Mouse (Mus musculus) intestine, embryonic 15.5 days (tissue): ENCODE data around the gene Camsap3. TPM values are rescaled to one million over a fixed set of nuclear protein-coding genes. Genes with fewer than 3 reads are reported as not detected.

Source experiments
- ATAC-seq: fragments of 200-750 bp; cut with Nextera tagmentation; 2 replicates; pipeline ENCODE4 v1.8.0; 2017; ENCODE audit warnings: moderate TSS enrichment, moderate library complexity
- H3K27ac ChIP-seq: fragments of 300-500 bp; sonication (generic); 2 replicates; pipeline ENCODE4 v1.5.1; 2015; ENCODE audit warnings: mild to moderate bottlenecking, inconsistent platforms
- H3K27me3 ChIP-seq: fragments of 300-500 bp; sonication (generic); replicated peaks from 2 replicates; pipeline ENCODE4 v1.6.1; 2015; ENCODE audit warnings: inconsistent platforms
- H3K36me3 ChIP-seq: fragments of 300-500 bp; sonication (generic); 2 replicates; pipeline ENCODE4 v1.6.1; 2015; ENCODE audit warnings: inconsistent platforms
- H3K4me1 ChIP-seq: fragments of 300-500 bp; sonication (generic); replicated peaks from 2 replicates; pipeline ENCODE4 v1.6.1; 2015; ENCODE audit warnings: inconsistent platforms
- H3K4me2 ChIP-seq: fragments of 300-500 bp; sonication (generic); replicated peaks from 2 replicates; pipeline ENCODE4 v1.6.1; 2015; ENCODE audit warnings: mild to moderate bottlenecking, inconsistent platforms
- H3K4me3 ChIP-seq: fragments of 300-500 bp; sonication (generic); replicated peaks from 2 replicates; pipeline ENCODE4 v1.5.1; 2015; ENCODE audit warnings: inconsistent platforms
- H3K9ac ChIP-seq: fragments of 300-500 bp; sonication (generic); 2 replicates; pipeline ENCODE4 v1.6.1; 2015; ENCODE audit warnings: inconsistent platforms
- H3K9me3 ChIP-seq: fragments of 300-500 bp; sonication (generic); 2 replicates; pipeline ENCODE4 v1.6.1; 2016; ENCODE audit warnings: inconsistent platforms
- WGBS: fragments of 180-500 bp; shearing (Covaris S2); methylation state at CpG from one replicate; pipeline ENCODE4 v1.1.7; 2015; 5-methylcytosine and 5-hydroxymethylcytosine counted together
- polyA plus RNA-seq: library from polyadenylated mRNA; unstranded; fragments of >200 nt; fragmentation: Nextera tagmentation; extraction: Ambion mirVana; gene quantifications from 2 replicates; pipeline ENCODE4 v1.2.1, GENCODE M21; 2015

The Camsap3 gene
- polyA plus RNA-seq, 1 experiment from 2014 or later, result 21.0 TPM

- H3K27me3 ChIP-seq, result no peaks in the 10 kb centered on the region
- no peak overlapping the region for H3K9ac ChIP-seq
- H3K4me1 ChIP-seq, result peaks cover 5% of the 10 kb centered on the region; the same call in 1 of the 2 replicates
- peaks cover 47% of the 10 kb centered on the region for H3K36me3 ChIP-seq
- no peak for ATAC-seq
- no peak overlapping the region for H3K27ac ChIP-seq
- H3K9me3 ChIP-seq, result no peaks in the 10 kb centered on the region
- no peak overlapping the region for H3K4me2 ChIP-seq
- no peak overlapping the region for H3K4me3 ChIP-seq
- 86% methylated on average over 7 of the region's 7 CpGs for WGBS
Observed at GRCm38 (mm10) chr8:3607822-3608221, 20.7 kb downstream of the Camsap3 start.

GRCm38 (mm10) chr8:3609046-3609815 lies 22.1 kb downstream of the Camsap3 start:
- no peaks in the 10 kb centered on the region for H3K27me3 ChIP-seq
- H3K4me3 ChIP-seq, result no peak overlapping the region
- H3K27ac ChIP-seq, result no peak overlapping the region
- 78% methylated on average over 12 of the region's 12 CpGs for WGBS
- peaks cover 53% of the 10 kb centered on the region for H3K36me3 ChIP-seq
- H3K4me2 ChIP-seq, result no peak overlapping the region
- peaks cover 5% of the 10 kb centered on the region; the same call in 1 of the 2 replicates for H3K4me1 ChIP-seq
- no peaks in the 10 kb centered on the region for H3K9me3 ChIP-seq
- ATAC-seq, result peak; percentile 15; the same call in 1 of the 2 replicates
- H3K9ac ChIP-seq, result no peak overlapping the region

GRCm38 (mm10) chr8:3609816-3610150 lies 22.7 kb downstream of the Camsap3 start:
- Histone ChIP-seq H3K4me1 (peaks cover 5% of the 10 kb centered on the region; the same call in 1 of the 2 replicates), H3K27me3 (no peaks in the 10 kb centered on the region), H3K9ac (no peak overlapping the region), H3K4me3 (no peak overlapping the region), H3K27ac (no peak overlapping the region), H3K9me3 (no peaks in the 10 kb centered on the region), H3K4me2 (no peak overlapping the region), H3K36me3 (peaks cover 57% of the 10 kb centered on the region)
- WGBS, result 68% methylated on average over 6 of the region's 6 CpGs
- ATAC-seq, result peak; percentile 16; the same call in 1 of the 2 replicates

GRCm38 (mm10) chr8:3621199-3621970 lies 34.3 kb downstream of the Camsap3 start, which contains the start of the genes Xab2 and Pet100:
Gene Xab2 (minus strand): TSS chr8:3621316.
Gene Pet100 (plus strand): TSS chr8:3621548.
- ATAC-seq, result peak; percentile 99
- Histone ChIP-seq H3K36me3 (peaks cover 9% of the 10 kb centered on the region), H3K27me3 (no peaks in the 10 kb centered on the region), H3K9ac (peak within 1 kb of the TSS; percentile 69), H3K9me3 (no peaks in the 10 kb centered on the region), H3K4me3 (peak within 1 kb of the TSS; percentile 76), H3K4me2 (peak within 1 kb of the TSS; percentile 80), H3K4me1 (peaks cover 13% of the 10 kb centered on the region), H3K27ac (no peak within 1 kb of the TSS)
- WGBS, result under 1% methylated on average over 37 of the region's 37 CpGs

- Histone ChIP-seq H3K4me3 (peak overlapping the region; percentile 76), H3K27me3 (no peaks in the 10 kb centered on the region), H3K27ac (no peak overlapping the region), H3K9ac (no peak overlapping the region; the same call in 1 of the 2 replicates), H3K9me3 (no peaks in the 10 kb centered on the region), H3K36me3 (peaks cover 9% of the 10 kb centered on the region), H3K4me1 (peaks cover 13% of the 10 kb centered on the region), H3K4me2 (peak overlapping the region; percentile 80)
- WGBS, result 64% methylated on average over 8 of the region's 8 CpGs
- ATAC-seq, result no peak
Observed at GRCm38 (mm10) chr8:3622119-3622518, 35.0 kb downstream of the Camsap3 start.

- WGBS, result 66% methylated on average over 1 of the region's 1 CpGs
- no peak within 1 kb of the TSS for H3K9ac ChIP-seq
- H3K4me3 ChIP-seq, result no peak within 1 kb of the TSS
- no peak within 1 kb of the TSS for H3K4me2 ChIP-seq
- no peak for ATAC-seq
- H3K36me3 ChIP-seq, result no peaks in the 10 kb centered on the region
- H3K9me3 ChIP-seq, result no peaks in the 10 kb centered on the region
- peaks cover 8% of the 10 kb centered on the region; the same call in 1 of the 2 replicates for H3K4me1 ChIP-seq
- H3K27me3 ChIP-seq, result no peaks in the 10 kb centered on the region
- no peak within 1 kb of the TSS for H3K27ac ChIP-seq
Observed at GRCm38 (mm10) chr8:3625445-3625844, 38.4 kb downstream of the Camsap3 start, which contains the start of gene Pcp2. Gene Pcp2 (minus strand): TSS chr8:3625545.

GRCm38 (mm10) chr8:3626971-3627370 lies 39.9 kb downstream of the Camsap3 start:
- no peak for ATAC-seq
- Histone ChIP-seq H3K27me3 (no peaks in the 10 kb centered on the region), H3K4me2 (no peak overlapping the region), H3K4me1 (peaks cover 5% of the 10 kb centered on the region; the same call in 1 of the 2 replicates), H3K27ac (no peak overlapping the region), H3K36me3 (no peaks in the 10 kb centered on the region), H3K9me3 (no peaks in the 10 kb centered on the region), H3K4me3 (no peak overlapping the region), H3K9ac (no peak overlapping the region)
- 55% methylated on average over 5 of the region's 5 CpGs for WGBS

GRCm38 (mm10) chr8:3628014-3628413 lies 40.9 kb downstream of the Camsap3 start:
- Histone ChIP-seq H3K9ac (no peak overlapping the region), H3K4me2 (no peak overlapping the region), H3K9me3 (no peaks in the 10 kb centered on the region), H3K4me1 (no peaks in the 10 kb centered on the region), H3K4me3 (no peak overlapping the region), H3K27ac (no peak overlapping the region), H3K27me3 (no peaks in the 10 kb centered on the region), H3K36me3 (no peaks in the 10 kb centered on the region)
- 28% methylated on average over 5 of the region's 5 CpGs for WGBS
- no peak for ATAC-seq

GRCm38 (mm10) chr8:3630647-3631477 lies 43.8 kb downstream of the Camsap3 start, which contains the start of gene Stxbp2:
Gene Stxbp2 (plus strand): TSS chr8:3630955.
- peak; percentile 97 for ATAC-seq

GRCm38 (mm10) chr8:3631478-3631875 lies 44.4 kb downstream of the Camsap3 start:
- no peaks in the 10 kb centered on the region for H3K4me1 ChIP-seq
- 12% methylated on average over 8 of the region's 8 CpGs for WGBS

More at GRCm38 (mm10) chr8:3630647-3631477, 43.8 kb downstream of the Camsap3 start, which contains the start of gene Stxbp2:
- 0 out of 2 replicates have a peak, but pooled peaks cover 3% of the 10 kb centered on the region for H3K36me3 ChIP-seq
- H3K4me2 ChIP-seq, result peak within 1 kb of the TSS; percentile 79
- H3K4me3 ChIP-seq, result peak within 1 kb of the TSS; percentile 61
- H3K9me3 ChIP-seq, result no peaks in the 10 kb centered on the region
- WGBS, result 5% methylated on average over 47 of the region's 47 CpGs
- no peaks in the 10 kb centered on the region for H3K27me3 ChIP-seq
- H3K27ac ChIP-seq, result no peak within 1 kb of the TSS
- H3K9ac ChIP-seq, result peak within 1 kb of the TSS; percentile 65
- H3K4me1 ChIP-seq, result no peaks in the 10 kb centered on the region

GRCm38 (mm10) chr8:3645804-3646203 lies 58.7 kb downstream of the Camsap3 start:
- Histone ChIP-seq H3K9ac (no peak overlapping the region), H3K4me3 (no peak overlapping the region), H3K27ac (no peak overlapping the region), H3K36me3 (no peaks in the 10 kb centered on the region), H3K9me3 (no peaks in the 10 kb centered on the region), H3K27me3 (no peaks in the 10 kb centered on the region), H3K4me1 (no peaks in the 10 kb centered on the region), H3K4me2 (no peak overlapping the region)
- ATAC-seq, result peak; percentile 77
- 19% methylated on average over 5 of the region's 5 CpGs for WGBS

More at GRCm38 (mm10) chr8:3631478-3631875, 44.4 kb downstream of the Camsap3 start:
- H3K9ac ChIP-seq, result peak overlapping the region; percentile 65
- no peaks in the 10 kb centered on the region for H3K27me3 ChIP-seq
- H3K27ac ChIP-seq, result no peak overlapping the region
- peak overlapping the region; percentile 61 for H3K4me3 ChIP-seq
- H3K36me3 ChIP-seq, result 0 out of 2 replicates have a peak, but pooled peaks cover 7% of the 10 kb centered on the region
- peak; percentile 65 for ATAC-seq
- H3K9me3 ChIP-seq, result no peaks in the 10 kb centered on the region
- H3K4me2 ChIP-seq, result peak overlapping the region; percentile 79
